Comparison of ENCODE assay signal across 8 mouse cellular contexts in the genomic region with DNA sequence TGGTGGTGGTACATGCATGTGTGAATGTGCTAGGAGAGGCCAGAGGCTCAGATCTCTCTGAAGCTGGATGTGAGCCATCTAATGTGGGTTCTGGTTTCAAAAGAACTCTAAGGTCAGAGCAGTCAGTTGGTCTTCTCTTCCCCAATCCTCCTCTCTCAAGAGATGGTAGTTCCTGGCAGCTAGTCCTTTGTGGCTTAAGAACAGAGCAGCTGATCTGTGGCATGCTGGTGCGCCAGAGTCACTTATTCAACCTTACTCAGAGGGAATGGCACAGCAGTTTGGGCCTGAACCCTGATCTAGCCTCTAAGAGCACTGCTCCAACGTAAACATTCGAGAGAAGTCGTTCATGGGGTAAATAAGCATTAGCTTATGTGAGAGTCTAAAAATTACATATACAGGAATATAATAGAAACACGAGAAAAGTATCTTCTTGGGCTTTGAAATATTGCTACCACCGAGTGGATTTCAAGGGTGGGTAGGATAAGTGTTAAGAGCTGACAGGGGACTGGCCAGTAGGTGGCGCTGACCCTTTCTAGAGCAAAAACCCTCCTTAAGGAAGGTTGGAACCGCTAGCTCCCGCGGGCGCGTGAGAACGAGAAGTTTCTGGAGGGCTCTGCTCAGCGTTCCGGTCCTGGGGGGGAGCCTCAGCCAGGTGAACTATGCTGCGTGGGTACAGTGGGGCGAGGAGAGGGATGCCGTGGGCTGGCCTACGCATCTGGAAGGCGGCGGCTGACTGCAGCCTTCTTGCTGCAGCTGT. TPM values are rescaled to one million over a fixed set of nuclear protein-coding genes. Genes with fewer than 3 reads are reported as not detected.
DNase-seq lines count a peak whose midpoint lies in the region; ATAC-seq lines count a peak whose summit lies in the region.

Mtf1 (plus strand) TSS at position 553 of the 757 bp plus-strand sequence.

- ATAC-seq in megakaryocyte, adult 5-6 weeks (ENCODE audit: poor library complexity, severe bottlenecking): peak; percentile 72

- peak; percentile 85 to 95 for DNase-seq in adrenal gland, adult (ENCODE audit: inconsistent age in 2 of 2, low spot score in 1 of 2)
- DNase-seq in embryo, embryonic 10 days (ENCODE audit: low spot score): peak; percentile 96
- DNase-seq in gastrocnemius, postnatal 10 days: peak; percentile 92
- DNase-seq in induced T-regulatory cell, adult 2 months (ENCODE audit: low read depth): peak; percentile 94
- peak; percentile 68 to 73 for DNase-seq in left cerebral cortex, adult 8-10 months (ENCODE audit: low spot score in 2 of 2)
- peak; percentile 84 for DNase-seq in right cerebral cortex, adult 18-20 months
- peak; percentile 74 for DNase-seq in urinary bladder, adult 2 months (ENCODE audit: low spot score)

RNA-seq across cellular contexts. Expression of gene Mtf1, which starts in this region (rescaled TPM):
- total RNA-seq in gastrocnemius, postnatal 10 days (2021): 10 to 100 TPM in 1 of 2 experiments, 1 to 10 TPM in 1; 8.6 to 14.0 TPM
- 10 to 100 TPM; 22.0 to 29.3 (median 25.0) TPM for total RNA-seq in left cerebral cortex, adult 8-10 months (2022)
- 22.8 and 25.4 TPM in 2 replicates for total RNA-seq in megakaryocyte, adult 5-6 weeks (2015)
- total RNA-seq in megakaryocyte, adult 5-6 weeks (2017): 24.5 and 24.9 TPM in 2 replicates
- polyA plus RNA-seq in urinary bladder, adult 2 months (2012; rRNA removed): 9.0 and 10.1 TPM in 2 replicates

Comparison
In these comparisons a context has a peak if more than half of its experiments do, and no peak if none do; other contexts are left out.
1. Peak in every context shown above with its lines: DNase-seq and ATAC-seq.